Mouse (Mus musculus): Measurements from ENCODE around the gene Bckdhb.
A peak's percentile ranks its signal among the peaks of the same experiment; 100 is the strongest.
"Not testable (repeated sequence)": the region's sequence is repeated elsewhere in the genome, so short reads cannot be mapped to it uniquely, and the experiment has no call there.

The Bckdhb gene

DNA sequence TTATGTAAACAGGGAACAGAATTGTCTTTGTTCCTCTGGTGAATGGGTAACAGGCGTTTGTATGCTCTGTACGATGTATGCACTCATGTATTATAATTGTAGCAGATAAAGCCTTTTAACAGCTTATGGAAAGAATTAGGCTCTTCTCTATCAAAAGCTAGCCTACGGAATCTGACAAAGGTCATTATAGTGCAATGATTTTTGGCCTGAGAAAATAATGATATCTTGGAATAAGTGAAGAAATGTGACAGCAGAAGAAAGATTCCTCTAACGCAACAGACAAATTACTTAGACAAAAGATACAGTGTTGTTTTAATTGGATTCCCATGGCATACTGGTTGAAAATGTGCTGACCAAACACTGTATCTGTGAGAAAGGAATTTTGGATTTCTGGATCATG, 122.0 kb downstream of the Bckdhb start:
- DNase-seq: no peak

DNA sequence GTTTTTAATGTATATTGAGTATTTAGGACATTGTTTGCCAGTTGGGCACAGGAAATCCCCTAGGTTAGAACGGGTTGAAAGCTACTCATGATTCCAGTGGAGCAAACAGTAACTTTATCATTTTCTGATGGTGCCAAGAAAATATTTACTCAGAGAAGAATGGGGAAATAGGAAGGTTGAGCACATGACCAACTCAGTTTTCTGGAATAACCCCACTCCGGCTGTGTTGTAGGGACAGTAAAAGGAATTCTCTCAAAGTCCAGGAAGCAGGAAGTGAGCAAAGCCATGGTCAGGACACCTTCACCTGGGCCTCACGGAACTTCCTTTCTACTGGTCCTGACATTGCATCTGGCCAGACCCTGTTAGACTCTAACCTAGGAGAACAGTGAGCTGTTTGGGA, 122.5 kb downstream of the Bckdhb start:
- no peak for DNase-seq

DNA sequence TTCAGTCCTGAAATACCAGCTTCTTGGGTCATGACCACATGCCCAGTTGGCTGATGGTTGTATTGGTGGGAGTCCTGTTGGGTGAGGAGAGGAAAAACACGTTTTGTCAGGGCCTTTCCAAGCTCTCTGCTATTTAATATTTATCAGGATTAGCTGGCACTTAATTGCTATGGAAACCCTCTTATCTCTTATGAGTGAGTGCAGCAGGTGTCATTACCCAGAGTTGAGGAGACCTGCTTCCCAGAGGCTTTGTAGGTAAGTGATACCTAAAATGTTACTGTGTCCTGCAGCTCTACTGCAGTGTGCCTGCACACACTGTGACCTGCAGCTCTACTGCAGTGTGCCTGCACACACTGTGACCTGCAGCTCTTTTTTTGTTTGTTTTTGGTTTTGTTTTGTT, 124.2 kb downstream of the Bckdhb start:
- no peak for DNase-seq

DNA sequence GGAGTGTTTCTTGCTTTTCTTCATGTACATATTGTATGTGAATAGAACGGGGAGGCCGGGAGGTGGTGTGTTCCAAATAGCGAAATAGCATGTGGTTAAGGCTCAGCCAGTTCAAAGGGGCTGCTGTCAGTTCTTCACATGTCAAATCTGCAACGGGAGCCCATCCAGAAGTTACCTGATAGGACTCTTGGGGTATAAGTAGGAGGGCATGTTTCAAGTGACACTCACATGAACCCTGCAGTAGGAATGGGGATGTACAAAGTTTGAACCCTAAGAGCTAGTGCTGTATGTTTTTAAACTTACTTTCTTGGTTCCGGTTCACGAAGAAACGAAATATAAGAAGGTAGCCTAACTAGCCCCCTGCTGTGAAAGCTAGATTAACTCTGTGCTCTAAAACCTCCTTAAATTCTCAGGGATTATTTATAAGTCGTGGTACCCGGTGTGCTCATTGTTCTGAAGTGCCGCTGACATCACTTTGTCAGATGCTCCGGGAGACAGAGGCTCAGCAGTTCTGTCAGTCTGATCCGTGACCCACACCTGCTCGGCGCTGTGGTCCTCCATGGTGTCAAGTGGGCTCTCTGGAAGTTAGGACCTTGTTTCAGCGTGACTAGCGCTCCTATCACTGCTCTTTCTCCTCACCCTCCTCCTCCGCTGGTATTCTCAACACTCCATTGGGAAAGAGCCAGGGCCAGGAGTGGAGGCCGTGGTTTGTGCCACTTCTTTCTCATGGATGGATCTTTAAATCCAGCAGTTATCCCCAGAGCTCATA, 126.1 kb downstream of the Bckdhb start:
- DNase-seq: no peak

DNA sequence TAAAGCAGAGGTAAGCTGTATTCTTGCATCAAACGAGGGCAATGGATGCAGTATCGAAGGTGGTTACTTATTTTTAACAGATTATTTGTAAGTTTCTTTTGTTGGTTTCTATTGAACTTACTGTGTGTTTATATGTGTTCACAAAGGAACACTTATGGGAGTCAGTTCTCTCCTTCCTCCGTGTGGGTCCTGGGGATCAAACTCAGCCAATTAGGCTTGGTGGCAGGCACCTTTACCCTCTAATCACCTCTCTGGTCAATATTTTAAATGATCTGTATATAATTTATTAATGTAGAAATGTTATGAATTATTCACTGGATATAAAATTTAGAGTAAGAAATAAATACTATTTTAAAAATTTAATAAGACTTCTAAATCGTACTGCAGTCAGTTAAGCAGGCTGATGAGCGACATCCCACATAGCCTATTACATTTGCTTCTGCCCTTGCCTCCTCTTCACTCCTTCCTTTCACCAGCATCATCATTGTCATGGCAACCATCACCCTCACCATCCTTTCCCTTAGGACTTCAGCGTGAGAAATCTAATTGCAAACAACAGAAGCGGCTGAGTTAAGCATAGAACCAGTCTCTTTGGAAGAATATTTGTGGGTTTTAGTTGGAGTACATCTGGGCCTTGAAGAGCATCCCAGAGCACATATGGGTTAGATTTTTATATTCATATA, 130.3 kb downstream of the Bckdhb start:
- DNase-seq: no peak

DNA sequence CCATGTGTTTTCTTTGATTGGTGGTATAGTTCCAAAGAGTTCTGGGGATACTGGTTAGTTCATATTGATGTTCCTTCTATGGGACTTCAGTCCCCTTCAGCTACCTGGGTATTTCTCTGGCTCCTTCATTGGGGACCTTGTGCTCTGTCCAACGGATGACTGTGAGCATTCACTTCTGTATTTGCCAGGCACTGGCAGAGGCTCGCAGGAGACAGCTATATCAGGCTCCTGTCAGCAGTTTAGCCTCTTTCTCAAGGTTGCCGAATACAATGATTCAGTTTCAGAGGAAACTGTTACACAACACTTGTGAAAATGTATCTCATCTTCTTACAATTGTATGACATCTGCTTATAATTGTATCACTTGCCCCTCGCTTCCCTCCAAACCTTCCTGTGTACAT, 135.8 kb downstream of the Bckdhb start:
- DNase-seq: not testable (repeated sequence)

DNA sequence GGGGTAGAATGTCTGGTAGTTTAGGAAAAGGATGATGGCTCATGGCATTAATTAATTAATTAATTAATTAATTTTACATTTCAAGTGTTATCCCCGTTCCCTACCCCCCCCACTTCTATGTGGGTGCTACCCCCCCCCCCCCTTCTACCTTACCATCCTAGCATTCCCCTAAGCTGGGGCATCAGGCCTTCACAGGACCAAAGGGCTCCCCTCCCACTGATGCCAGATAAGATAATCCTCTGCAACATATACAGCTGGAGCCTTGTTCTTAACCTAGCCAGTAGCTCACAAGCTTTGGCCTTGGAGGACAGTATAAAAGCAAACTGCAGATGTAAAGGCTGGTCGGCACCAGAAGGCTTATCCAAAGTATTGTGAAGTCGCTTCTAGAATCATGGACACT, 138.7 kb downstream of the Bckdhb start:
- DNase-seq: no peak

DNA sequence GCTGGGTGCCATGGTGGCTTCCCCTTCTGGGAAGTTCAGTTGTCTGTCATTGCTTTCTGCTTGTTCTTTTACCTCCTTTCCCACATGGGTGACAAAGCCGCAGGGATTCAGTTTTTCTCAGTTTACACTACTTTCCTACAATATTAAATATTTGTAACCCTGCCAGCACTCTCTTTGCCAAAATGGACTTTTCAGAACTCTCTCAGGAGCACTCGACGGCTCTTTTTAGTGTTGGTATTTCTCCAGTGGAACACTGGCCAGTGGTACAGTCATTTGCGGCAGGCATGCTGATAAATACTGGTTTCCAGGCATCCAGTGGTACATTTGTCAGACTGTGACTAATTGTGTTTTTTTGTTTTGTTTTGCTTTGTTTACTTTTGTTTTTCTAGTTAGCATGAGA, 139.2 kb downstream of the Bckdhb start:
- DNase-seq: no peak

DNA sequence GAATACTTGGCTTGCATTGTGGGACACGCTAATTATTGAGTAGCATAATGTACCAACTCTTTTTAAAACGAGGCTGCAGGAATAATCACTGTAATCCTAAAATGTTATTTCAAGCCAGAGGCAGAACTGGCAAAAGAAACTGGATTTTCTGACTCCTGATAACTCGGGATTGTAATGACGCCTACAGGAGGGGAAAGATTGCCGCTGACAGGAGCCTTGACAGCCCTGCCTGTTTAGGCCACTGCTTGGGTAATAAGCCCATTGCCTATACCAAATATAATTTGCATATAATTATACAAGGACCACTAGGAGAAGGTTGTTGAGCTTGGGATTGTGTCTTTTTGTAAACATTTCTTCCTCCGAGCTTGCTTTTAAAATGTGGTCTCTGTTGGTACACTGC, 145.3 kb downstream of the Bckdhb start:
- no peak for DNase-seq

DNA sequence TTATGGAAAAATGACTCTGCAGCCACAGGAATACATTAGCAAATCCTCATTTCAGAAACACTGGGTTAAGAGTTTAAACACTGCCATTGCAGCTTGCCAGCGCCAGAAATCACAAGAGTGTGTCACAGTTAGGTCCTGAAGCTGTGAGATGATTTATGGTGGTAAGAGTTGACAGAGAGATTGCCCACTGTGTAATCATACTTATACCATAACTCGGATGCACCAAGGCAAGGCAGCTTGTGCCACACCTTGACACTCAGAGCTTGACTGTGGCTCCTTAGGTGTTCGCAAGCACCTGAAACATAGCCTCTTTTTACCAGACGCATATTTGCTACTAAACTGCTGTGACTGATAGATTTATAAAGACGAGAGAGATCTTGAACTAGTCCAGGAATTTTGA, 145.8 kb downstream of the Bckdhb start:
- no peak for DNase-seq

DNA sequence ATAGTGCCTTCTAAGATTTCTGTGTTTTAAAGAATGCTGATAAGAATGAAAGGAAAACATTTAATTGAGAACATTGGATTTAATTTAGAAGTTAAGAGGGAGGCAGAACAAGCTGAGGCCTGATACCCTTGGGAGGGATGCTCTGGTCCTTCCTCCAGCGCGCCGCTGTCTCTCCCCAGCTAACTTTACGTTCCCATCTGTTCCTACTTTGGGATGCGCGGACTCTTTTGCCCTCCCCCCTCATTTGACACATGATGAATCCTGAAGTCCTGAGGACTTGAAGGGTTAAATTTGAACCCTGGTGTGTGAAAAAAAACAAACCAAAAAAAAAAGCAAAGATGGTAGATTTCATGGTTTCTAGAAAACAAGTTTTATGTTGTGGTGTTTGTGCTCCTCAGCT, 147.6 kb downstream of the Bckdhb start:
- no peak for DNase-seq

DNA sequence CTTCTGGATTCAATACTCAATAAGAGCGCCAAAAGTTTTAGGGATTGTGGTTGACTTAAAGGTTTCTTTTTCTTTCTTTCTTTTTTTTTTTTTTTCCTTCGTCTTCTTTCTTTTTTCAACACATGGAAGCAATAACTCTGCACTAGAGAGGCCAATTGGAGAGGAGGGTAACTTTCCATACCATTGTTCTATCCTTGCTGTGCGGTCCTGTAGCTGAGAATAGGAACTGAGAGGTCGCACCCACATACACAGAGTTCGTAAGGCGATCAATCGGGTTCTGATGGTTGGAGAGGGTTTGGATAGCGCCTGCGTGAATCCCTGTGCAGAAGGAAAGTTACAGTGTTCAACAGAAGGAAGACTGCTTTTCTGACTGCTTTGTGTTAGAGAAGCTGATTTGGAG, 148.3 kb downstream of the Bckdhb start:
- DNase-seq: no peak

DNA sequence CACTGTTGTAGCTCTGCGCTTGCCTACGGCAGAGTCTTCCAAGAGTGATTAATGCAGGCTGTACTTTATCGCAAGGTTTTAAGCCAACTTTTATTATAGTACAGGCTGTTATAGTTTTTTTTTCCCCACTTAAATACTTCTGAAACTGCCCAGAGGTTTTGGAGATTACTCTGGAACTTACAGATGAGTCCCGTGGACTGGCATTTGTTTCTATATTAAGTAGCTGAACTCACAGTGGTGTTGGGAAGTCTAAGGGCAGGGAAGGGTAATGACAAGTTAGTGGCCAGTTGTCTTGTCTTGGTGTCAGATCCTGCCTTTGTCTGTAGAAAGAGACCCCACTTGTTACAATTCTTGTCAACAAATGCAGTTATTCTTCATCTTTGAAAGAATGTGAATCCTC, 158.6 kb downstream of the Bckdhb start:
- DNase-seq: no peak

DNA sequence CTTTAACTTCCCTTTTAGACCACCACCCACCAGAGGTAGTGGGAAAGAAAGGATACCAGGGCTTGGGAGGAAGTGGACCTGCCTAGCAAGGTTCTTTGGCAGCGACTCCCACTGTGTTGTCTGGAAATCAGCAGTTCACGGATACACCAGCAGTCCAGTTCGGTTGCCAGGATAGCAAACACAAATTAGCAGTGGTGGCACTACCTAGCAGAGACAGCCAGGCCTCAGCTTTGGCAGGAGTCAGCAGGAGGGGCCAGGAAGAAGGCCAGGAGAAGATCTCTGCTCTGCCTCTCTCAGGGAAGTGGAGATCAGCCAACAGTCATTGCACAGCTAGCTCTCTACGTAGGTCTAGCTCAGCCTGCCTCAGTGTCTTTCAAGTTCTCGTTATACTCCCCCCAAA, 159.7 kb downstream of the Bckdhb start:
- no peak for DNase-seq

DNA sequence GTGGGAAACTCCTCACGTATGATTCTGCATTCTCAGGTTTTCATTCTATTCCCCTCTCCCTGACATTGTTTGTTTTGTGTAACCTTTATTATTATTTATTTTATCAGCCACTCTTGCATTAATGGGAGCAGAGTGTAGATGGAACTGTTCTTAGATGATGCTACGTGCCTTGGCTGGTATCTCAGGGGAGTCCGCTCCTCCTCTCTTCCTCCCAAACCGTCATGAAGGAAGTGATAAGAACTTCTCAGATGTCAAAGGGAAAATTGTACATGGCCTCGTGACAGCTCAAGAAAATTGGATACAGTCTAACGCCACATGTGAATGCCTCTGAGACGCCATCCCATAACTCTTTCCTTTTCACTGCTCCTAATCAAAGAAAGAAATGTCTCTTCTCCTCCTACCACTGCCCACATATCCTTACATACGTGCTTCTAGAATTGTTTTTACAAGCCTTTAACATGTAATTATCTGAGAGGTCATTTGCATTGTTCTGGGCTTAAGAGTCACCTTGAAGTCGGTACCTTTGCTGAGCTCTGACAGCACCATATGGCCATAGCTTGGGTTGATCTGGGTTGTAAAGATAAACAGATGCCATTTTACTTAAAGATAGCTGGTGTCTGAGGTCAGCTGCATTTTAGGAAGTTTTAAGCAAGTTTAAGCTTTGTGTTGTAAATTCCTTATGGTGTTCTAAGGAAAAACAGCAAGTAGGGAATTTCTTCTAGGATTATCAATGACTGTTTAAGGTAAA, 165.5 kb downstream of the Bckdhb start:
- DNase-seq: no peak

DNA sequence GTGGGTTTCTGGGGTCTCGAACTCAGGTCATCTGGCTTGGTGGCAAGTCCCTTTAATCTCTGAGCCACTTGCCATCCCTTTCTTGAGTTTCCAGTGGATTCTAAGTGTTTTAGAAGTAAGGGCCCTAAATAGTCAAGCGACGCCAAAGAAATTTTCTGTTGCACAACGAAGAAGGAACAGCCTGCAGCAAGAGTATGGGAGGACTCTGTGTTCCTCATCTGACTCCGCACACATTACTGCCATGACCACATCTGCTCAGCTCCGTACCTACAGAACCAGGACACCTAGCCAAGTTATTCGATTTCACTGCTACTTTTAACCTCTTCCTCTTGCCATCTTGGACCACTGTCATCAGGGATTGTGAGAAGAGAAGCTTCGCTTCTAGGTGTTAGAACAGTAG, 168.0 kb downstream of the Bckdhb start:
- no peak for DNase-seq

DNA sequence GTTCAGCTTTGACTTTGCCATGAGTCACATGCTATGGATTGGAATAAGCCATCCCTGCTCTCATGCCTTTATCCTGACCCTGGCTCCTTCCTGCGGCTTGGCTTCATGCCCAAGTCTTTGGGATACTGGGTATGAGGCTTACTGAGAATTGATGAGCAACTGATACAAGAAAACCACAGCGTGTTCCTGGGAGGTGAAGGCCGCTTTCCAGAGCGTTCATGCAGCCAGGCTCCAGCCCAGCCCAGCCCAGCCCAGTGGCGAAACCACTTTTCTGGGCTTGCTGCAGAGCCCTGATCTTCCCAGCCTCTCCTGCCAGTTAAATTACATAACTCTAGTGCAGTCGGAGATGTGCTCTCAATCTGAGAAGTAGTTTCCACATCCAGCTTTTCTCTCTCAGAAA, 169.2 kb downstream of the Bckdhb start:
- peak; percentile 60 for DNase-seq

DNA sequence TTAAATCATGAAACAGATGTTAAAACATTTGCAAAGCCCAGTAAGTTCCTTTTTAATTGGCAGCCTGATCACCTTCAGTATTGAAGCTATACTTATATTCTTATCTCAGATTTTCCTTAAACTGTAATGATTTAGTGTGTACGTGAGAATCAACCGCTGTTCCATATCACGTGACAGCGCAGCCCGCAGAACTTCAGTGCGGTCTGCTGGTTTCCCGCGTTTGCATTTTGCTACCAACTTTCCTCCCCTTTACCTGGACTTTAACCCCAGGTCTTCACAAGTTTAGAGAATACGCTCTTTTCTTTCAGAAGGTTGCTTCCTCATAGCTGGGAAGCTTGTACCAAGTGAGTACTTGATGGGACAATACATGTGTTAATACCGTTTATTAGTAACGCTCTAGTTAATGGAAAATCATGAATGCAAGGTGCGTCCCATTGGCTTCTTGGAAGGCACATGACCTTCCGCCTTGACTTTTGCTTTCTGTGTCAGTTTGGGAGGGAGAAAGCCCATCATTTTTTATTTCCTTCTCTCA, 171.6 kb downstream of the Bckdhb start:
- DNase-seq: no peak

DNA sequence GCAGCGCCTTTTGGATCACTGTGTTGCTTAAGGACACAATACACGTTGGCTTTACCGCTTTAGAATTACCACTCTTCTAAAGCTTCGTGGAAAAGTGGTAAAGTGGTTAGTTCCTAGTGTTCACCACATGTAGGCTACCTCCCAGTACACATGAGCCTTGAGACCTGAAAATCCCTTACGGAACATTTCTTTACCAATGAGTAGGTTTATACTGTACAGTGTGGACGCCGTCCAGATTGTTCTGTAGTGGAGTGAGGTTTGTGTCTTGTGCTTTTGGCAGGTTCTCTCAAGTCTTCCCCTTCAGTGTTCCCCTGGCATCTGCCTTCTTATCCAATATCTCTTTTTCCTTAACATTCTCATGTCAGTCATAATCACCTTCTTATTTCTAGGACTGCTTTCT, 178.4 kb downstream of the Bckdhb start:
- no peak for DNase-seq

DNA sequence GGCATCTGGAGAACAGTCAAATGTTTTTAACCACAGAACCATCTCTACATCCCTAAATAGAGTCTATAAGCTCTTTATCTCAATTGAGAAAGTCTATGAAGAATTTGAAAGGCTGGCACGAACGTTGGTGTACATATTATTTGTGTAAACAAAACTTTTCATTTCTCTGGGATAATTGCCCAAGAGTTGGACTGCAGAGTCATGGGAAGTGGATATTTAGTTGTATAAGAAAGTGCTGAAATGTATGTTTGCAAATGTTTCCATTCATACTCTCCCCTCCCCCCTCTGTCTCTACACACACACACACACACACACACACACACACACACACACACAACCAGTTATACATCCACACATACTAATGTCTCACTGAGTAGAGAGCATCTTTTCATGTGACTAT, 181.5 kb downstream of the Bckdhb start:
- no peak for DNase-seq

DNA sequence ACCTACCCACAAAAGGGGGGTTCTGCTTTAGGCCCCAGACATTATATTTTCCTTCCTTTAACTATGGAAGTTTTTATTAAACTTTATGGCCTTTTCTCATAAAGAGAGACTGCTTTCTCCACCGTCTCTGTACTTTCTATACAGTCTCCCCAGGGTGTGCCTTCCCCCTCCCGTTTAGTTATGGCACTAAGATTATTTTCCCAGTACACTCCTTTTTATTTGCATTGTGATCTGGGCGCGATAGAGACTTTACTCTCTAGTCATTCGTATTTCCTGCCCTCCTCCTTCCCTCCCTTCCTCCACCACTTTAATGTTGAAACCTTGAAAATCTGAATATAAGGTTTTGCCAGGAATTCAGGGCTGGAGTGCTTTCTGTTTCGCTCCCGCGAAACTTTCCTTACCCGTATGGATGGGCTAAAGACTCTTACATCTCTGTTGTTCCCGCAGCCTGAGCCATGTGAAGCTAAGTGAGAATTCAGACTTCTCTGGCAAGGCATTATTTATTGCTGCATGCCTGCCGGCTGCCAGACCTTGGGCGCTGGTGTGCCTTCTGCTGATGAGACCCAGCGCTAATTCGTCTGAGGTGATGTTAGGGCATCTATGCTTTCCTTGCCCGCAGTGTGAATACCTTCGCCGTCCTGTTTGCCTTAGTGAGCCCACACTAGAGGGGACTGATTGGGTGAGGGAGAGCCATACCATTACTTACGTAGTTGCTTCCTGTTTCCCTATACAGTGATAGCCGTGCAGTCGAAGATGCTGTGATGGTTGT, 182.3 kb downstream of the Bckdhb start:
- no peak for DNase-seq

DNA sequence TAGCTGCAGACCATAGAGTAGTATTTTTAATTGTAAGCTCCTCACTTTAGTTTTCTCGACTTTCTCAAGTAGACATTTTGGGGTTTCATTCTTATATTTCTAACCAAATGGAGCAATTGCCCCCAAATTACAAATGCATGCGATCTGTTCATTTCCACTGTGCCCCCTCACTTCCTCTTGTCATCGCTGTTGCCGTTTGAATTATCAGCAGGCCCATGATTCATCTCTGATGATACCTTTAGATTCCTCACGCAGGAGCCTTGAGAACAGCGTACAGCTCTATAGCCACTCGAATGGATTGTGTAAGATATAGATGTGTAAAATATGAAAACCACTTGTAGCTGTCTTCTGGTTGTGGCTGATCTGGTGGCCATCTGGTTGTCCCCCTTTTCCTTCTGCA, 183.6 kb downstream of the Bckdhb start:
- DNase-seq: no peak
